Mouse (Mus musculus): ENCODE data around the gene Ppm1g.
A peak's percentile ranks its signal among the peaks of the same experiment; 100 is the strongest.

Ppm1g gene

GRCm38 (mm10) chr5:31220448-31221303 is at the start of gene Ppm1g:
Gene Ppm1g, minus strand, starts transcription at chr5:31220687.
- DNase-seq (ENCODE audit: low read depth, low spot score), result peak; percentile 94

GRCm38 (mm10) chr5:31267686-31268085 is 47.2 kb upstream of the Ppm1g start:
- DNase-seq (ENCODE audit: low read depth, low spot score), result no peak

- no peak for DNase-seq (ENCODE audit: low read depth, low spot score)
Observed at GRCm38 (mm10) chr5:31266101-31266500, 45.6 kb upstream of the Ppm1g start.

- no peak for DNase-seq (ENCODE audit: low read depth, low spot score)
Observed at GRCm38 (mm10) chr5:31257616-31258015, 37.1 kb upstream of the Ppm1g start.

- no peak for DNase-seq (ENCODE audit: low read depth, low spot score)
Observed at GRCm38 (mm10) chr5:31255971-31256370, 35.5 kb upstream of the Ppm1g start.

- no peak for DNase-seq (ENCODE audit: low read depth, low spot score)
Observed at GRCm38 (mm10) chr5:31255381-31255780, 34.9 kb upstream of the Ppm1g start.

- no peak for DNase-seq (ENCODE audit: low read depth, low spot score)
Observed at GRCm38 (mm10) chr5:31254901-31255300, 34.4 kb upstream of the Ppm1g start.

GRCm38 (mm10) chr5:31254452-31254851 is 34.0 kb upstream of the Ppm1g start:
- DNase-seq (ENCODE audit: low read depth, low spot score), result no peak

GRCm38 (mm10) chr5:31253806-31254205 is 33.3 kb upstream of the Ppm1g start:
- DNase-seq (ENCODE audit: low read depth, low spot score), result no peak

- no peak for DNase-seq (ENCODE audit: low read depth, low spot score)
Observed at GRCm38 (mm10) chr5:31252795-31253545, 32.5 kb upstream of the Ppm1g start.

GRCm38 (mm10) chr5:31252151-31252550 is 31.7 kb upstream of the Ppm1g start:
- no peak for DNase-seq (ENCODE audit: low read depth, low spot score)

GRCm38 (mm10) chr5:31251541-31252101 is 31.1 kb upstream of the Ppm1g start, which contains the start of gene Krtcap3:
Gene Krtcap3, plus strand, starts transcription at chr5:31251691.
- DNase-seq (ENCODE audit: low read depth, low spot score), result no peak

GRCm38 (mm10) chr5:31250716-31251115 is 30.2 kb upstream of the Ppm1g start:
- DNase-seq (ENCODE audit: low read depth, low spot score), result no peak

- peak; percentile 5 for DNase-seq (ENCODE audit: low read depth, low spot score)
Observed at GRCm38 (mm10) chr5:31242191-31242590, 21.7 kb upstream of the Ppm1g start.

GRCm38 (mm10) chr5:31241522-31242034 is 21.1 kb upstream of the Ppm1g start:
- no peak for DNase-seq (ENCODE audit: low read depth, low spot score)

GRCm38 (mm10) chr5:31240637-31241521 is 20.4 kb upstream of the Ppm1g start, which contains the start of the genes Nrbp1 and Gm9970:
Gene Nrbp1, plus strand, starts transcription at chr5:31240864.
Gene Gm9970, minus strand, starts transcription at chr5:31241232.
- peak; percentile 92 for DNase-seq (ENCODE audit: low read depth, low spot score)

- DNase-seq (ENCODE audit: low read depth, low spot score), result no peak
Observed at GRCm38 (mm10) chr5:31226641-31227040, 6.2 kb upstream of the Ppm1g start.

GRCm38 (mm10) chr5:31222696-31223095 is 2.2 kb upstream of the Ppm1g start:
- DNase-seq (ENCODE audit: low read depth, low spot score), result no peak

- peak; percentile 60 for DNase-seq (ENCODE audit: low read depth, low spot score)
Observed at GRCm38 (mm10) chr5:31221304-31221945, 938 bp upstream of the Ppm1g start.

GRCm38 (mm10) chr5:31219911-31220447 is 508 bp downstream of the Ppm1g start:
- DNase-seq (ENCODE audit: low read depth, low spot score), result peak; percentile 42
